Mouse (Mus musculus): ENCODE results near the gene Krtap28-13. TPM values are rescaled to one million over a fixed set of nuclear protein-coding genes. Genes with fewer than 3 reads are reported as not detected.

The Krtap28-13 gene
- polyA plus RNA-seq, 1 experiment from 2014 or later: not detected

DNA sequence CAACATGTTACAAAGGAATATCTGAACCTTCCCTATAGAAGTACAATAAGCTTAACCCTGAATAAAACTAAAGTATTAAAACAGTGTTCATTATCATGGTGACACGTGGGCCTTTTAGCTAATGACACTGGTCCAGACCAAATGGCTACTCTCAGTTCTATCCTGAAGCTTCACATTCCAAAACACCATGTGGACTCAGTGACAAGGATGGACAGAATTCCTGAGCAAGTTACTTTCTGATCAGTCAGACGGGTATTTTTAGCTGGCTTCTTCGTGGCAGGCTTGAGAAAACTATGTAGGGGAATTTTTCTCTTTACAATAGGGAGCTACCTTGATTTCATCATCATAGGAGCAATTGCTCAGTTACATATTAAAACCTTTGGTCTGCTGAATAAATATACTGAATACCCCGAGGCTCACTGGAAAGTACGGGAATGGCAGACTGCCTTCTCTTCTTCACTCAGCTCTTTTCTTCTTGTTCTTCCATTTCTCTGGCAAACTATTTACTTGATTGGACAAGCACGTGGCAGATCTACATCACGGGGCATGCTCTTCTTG is 38.9 kb downstream of the Krtap28-13 start:
- DNase-seq: no peak
- no peaks in the 10 kb centered on the region for H3K4me1 ChIP-seq (ENCODE audit: control insufficient read depth, insufficient read depth, low read length)
- no peaks in the 10 kb centered on the region for H3K36me3 ChIP-seq (ENCODE audit: control insufficient read depth, insufficient read depth, low read length)
- no peaks in the 10 kb centered on the region for H3K9me3 ChIP-seq (ENCODE audit: control insufficient read depth, low read length)
- H3K9ac ChIP-seq (replicated peaks; ENCODE audit: low read length): no peak overlapping the region
- 86% methylated on average over 7 of the region's 7 CpGs for WGBS
- H3K4me3 ChIP-seq (replicated peaks; ENCODE audit: low read depth, low read length): no peak overlapping the region
- ATAC-seq (ENCODE audit: low FRiP score, low TSS enrichment): no peak
- no peak overlapping the region for H3K4me2 ChIP-seq (ENCODE audit: low read length)
- H3K27me3 ChIP-seq (ENCODE audit: control insufficient read depth, insufficient read depth, low read length): no peaks in the 10 kb centered on the region
- no peak overlapping the region for H3K27ac ChIP-seq (replicated peaks; ENCODE audit: low read depth, low read length)

DNA sequence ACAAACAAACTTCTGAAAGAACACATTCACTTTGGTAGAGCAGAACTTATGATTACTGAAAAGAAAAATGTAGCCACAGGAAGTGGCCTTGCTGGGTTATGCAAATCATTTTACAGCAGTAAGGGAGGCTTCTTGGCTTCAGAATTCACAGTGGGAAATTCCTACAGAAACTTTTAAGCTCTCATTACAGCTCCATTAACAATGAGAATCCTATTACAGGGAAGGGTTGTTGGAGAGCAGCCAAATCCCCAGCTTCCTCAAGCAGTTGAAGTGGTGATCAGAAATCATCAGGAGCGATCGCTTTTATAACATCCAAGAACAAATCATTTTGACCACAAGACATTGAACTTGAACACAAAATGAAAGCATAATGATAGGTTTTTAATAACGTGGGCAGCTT is 41.2 kb downstream of the Krtap28-13 start:
- Histone ChIP-seq H3K9me3 (ENCODE audit: control insufficient read depth, low read length) (no peaks in the 10 kb centered on the region), H3K9ac (replicated peaks; ENCODE audit: low read length) (no peak overlapping the region), H3K4me1 (ENCODE audit: control insufficient read depth, insufficient read depth, low read length) (no peaks in the 10 kb centered on the region), H3K4me2 (ENCODE audit: low read length) (no peak overlapping the region), H3K4me3 (replicated peaks; ENCODE audit: low read depth, low read length) (no peak overlapping the region), H3K27me3 (ENCODE audit: control insufficient read depth, insufficient read depth, low read length) (no peaks in the 10 kb centered on the region), H3K36me3 (ENCODE audit: control insufficient read depth, insufficient read depth, low read length) (no peaks in the 10 kb centered on the region), H3K27ac (replicated peaks; ENCODE audit: low read depth, low read length) (no peak overlapping the region)
- ATAC-seq (ENCODE audit: low FRiP score, low TSS enrichment) (no peak), DNase-seq (peak; percentile 67)
- 53% methylated on average over 3 of the region's 3 CpGs for WGBS

DNA sequence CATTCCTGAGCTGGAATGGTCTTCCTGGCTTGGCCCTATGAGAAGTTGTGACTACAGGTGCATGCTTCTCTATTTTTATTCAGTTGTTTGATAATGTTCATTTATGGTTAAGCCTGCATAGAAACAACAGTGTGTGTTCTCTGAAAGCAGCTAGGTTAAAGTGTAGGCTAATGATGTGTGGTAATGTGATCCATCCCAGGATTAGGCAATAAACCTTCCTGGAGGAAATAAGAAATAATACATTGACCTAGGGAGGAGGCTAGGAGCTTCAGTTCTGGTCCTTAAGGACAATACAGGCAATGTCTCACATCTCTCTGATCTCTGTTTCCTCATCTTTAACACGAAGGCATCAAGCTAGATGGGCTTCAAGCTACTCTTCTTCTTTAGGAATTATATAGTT is 44.7 kb downstream of the Krtap28-13 start:
- ATAC-seq (ENCODE audit: low FRiP score, low TSS enrichment) (no peak), DNase-seq (no peak)
- no peaks in the 10 kb centered on the region for H3K27me3 ChIP-seq (ENCODE audit: control insufficient read depth, insufficient read depth, low read length)
- H3K4me1 ChIP-seq (ENCODE audit: control insufficient read depth, insufficient read depth, low read length): no peaks in the 10 kb centered on the region
- no peak overlapping the region for H3K9ac ChIP-seq (replicated peaks; ENCODE audit: low read length)
- no peak overlapping the region for H3K4me3 ChIP-seq (replicated peaks; ENCODE audit: low read depth, low read length)
- 65% methylated on average over 1 of the region's 1 CpGs for WGBS
- no peak overlapping the region for H3K27ac ChIP-seq (replicated peaks; ENCODE audit: low read depth, low read length)
- H3K4me2 ChIP-seq (ENCODE audit: low read length): no peak overlapping the region
- H3K9me3 ChIP-seq (ENCODE audit: control insufficient read depth, low read length): no peaks in the 10 kb centered on the region
- H3K36me3 ChIP-seq (ENCODE audit: control insufficient read depth, insufficient read depth, low read length): no peaks in the 10 kb centered on the region

DNA sequence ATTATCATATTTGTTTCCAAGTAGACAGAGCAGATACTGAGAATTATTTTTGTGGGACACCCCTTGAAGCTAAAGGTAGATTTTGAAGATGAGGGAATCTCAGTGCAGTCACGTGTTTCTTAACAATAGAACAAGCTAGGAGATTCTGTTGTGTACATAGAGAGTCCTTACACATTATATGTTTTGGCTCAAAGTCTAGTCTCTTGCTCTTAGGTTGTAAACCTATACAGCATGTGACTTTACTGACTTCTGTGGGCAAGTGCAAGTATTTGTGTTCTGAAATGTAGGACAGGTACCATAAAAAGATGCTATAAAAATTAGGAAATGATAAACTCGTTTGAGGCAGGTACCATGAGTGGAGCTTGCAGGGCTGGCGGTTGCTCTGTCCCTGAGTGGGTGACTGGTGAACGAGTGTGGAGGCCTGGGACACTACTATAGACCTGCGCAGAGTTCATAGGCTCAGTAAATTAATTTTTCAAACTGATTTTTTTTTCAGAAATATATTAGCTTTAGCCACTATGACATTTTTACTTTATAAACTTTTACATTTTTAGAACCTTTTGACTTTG is 46.8 kb downstream of the Krtap28-13 start:
- 82% methylated on average over 5 of the region's 5 CpGs for WGBS

GRCm38 (mm10) chr1:83110992-83111391 is 50.3 kb downstream of the Krtap28-13 start:
- H3K4me1 ChIP-seq (ENCODE audit: control insufficient read depth, insufficient read depth, low read length): no peaks in the 10 kb centered on the region
- ATAC-seq (ENCODE audit: low FRiP score, low TSS enrichment): no peak
- no peak for DNase-seq
- H3K9ac ChIP-seq (replicated peaks; ENCODE audit: low read length): no peak overlapping the region
- no peaks in the 10 kb centered on the region for H3K36me3 ChIP-seq (ENCODE audit: control insufficient read depth, insufficient read depth, low read length)
- no peaks in the 10 kb centered on the region for H3K27me3 ChIP-seq (ENCODE audit: control insufficient read depth, insufficient read depth, low read length)
- no peak overlapping the region for H3K4me2 ChIP-seq (ENCODE audit: low read length)
- no peak overlapping the region for H3K4me3 ChIP-seq (replicated peaks; ENCODE audit: low read depth, low read length)
- no peak overlapping the region for H3K27ac ChIP-seq (replicated peaks; ENCODE audit: low read depth, low read length)
- H3K9me3 ChIP-seq (ENCODE audit: control insufficient read depth, low read length): no peaks in the 10 kb centered on the region

More for the DNA sequence above, 46.8 kb downstream of the Krtap28-13 start:
- ATAC-seq (ENCODE audit: low FRiP score, low TSS enrichment) (no peak), DNase-seq (no peak)
- H3K27me3 ChIP-seq (ENCODE audit: control insufficient read depth, insufficient read depth, low read length): no peaks in the 10 kb centered on the region
- no peaks in the 10 kb centered on the region for H3K9me3 ChIP-seq (ENCODE audit: control insufficient read depth, low read length)
- no peak overlapping the region for H3K4me3 ChIP-seq (replicated peaks; ENCODE audit: low read depth, low read length)
- no peaks in the 10 kb centered on the region for H3K4me1 ChIP-seq (ENCODE audit: control insufficient read depth, insufficient read depth, low read length)
- H3K36me3 ChIP-seq (ENCODE audit: control insufficient read depth, insufficient read depth, low read length): no peaks in the 10 kb centered on the region
- H3K4me2 ChIP-seq (ENCODE audit: low read length): no peak overlapping the region
- H3K27ac ChIP-seq (replicated peaks; ENCODE audit: low read depth, low read length): no peak overlapping the region
- H3K9ac ChIP-seq (replicated peaks; ENCODE audit: low read length): no peak overlapping the region

Other genes starting within 250 kb of the Krtap28-13 start
- gene Agfg1, start 221.4 kb upstream of the Krtap28-13 start, polyA plus RNA-seq (2014; fragmentation: Nextera tagmentation; extraction: Ambion mirVana): 32.4 and 43.7 TPM in 2 replicates
- gene A030005L19Rik, start 147.6 kb upstream of the Krtap28-13 start, polyA plus RNA-seq (2014; fragmentation: Nextera tagmentation; extraction: Ambion mirVana): 0.46 and 0.66 TPM in 2 replicates
- not detected in 2 replicates for gene A030014E15Rik, start 136.0 kb upstream of the Krtap28-13 start, polyA plus RNA-seq (2014; fragmentation: Nextera tagmentation; extraction: Ambion mirVana)
- not detected in 2 replicates for gene Gm6217, start 129.5 kb upstream of the Krtap28-13 start, polyA plus RNA-seq (2014; fragmentation: Nextera tagmentation; extraction: Ambion mirVana)
- not detected in 2 replicates for gene A030003K21Rik, start 117.5 kb upstream of the Krtap28-13 start, polyA plus RNA-seq (2014; fragmentation: Nextera tagmentation; extraction: Ambion mirVana)
- gene Gm7544, start 104.9 kb upstream of the Krtap28-13 start, polyA plus RNA-seq (2014; fragmentation: Nextera tagmentation; extraction: Ambion mirVana): not detected in 2 replicates
- gene Gm47955, start 100.6 kb upstream of the Krtap28-13 start, polyA plus RNA-seq (2014; fragmentation: Nextera tagmentation; extraction: Ambion mirVana): not detected in 2 replicates
- gene Gm47959, start 60.4 kb upstream of the Krtap28-13 start, polyA plus RNA-seq (2014; fragmentation: Nextera tagmentation; extraction: Ambion mirVana): not detected in 2 replicates
- 0.15 and 0.79 TPM in 2 replicates for gene Slc19a3, start 22.5 kb upstream of the Krtap28-13 start, polyA plus RNA-seq (2014; fragmentation: Nextera tagmentation; extraction: Ambion mirVana)
- not detected in 2 replicates for gene Krtap28-10, start 18.4 kb upstream of the Krtap28-13 start, polyA plus RNA-seq (2014; fragmentation: Nextera tagmentation; extraction: Ambion mirVana)
- gene Gm47969, start 16.0 kb upstream of the Krtap28-13 start, polyA plus RNA-seq (2014; fragmentation: Nextera tagmentation; extraction: Ambion mirVana): not detected in 2 replicates
- not detected in 2 replicates for gene A030005K14Rik, start 1.6 kb upstream of the Krtap28-13 start, polyA plus RNA-seq (2014; fragmentation: Nextera tagmentation; extraction: Ambion mirVana)
- not detected in 2 replicates for gene Ccl20, start 55.8 kb downstream of the Krtap28-13 start, polyA plus RNA-seq (2014; fragmentation: Nextera tagmentation; extraction: Ambion mirVana)
- 0.80 and 1.00 TPM in 2 replicates for gene Daw1, start 98.8 kb downstream of the Krtap28-13 start, polyA plus RNA-seq (2014; fragmentation: Nextera tagmentation; extraction: Ambion mirVana)